Mouse (Mus musculus) kidney, embryonic 15.5 days (tissue): ENCODE results near the gene Ltc4s. TPM values are rescaled to one million over a fixed set of nuclear protein-coding genes. Genes with fewer than 3 reads are reported as not detected.

ENCODE experiments used
- ATAC-seq: fragments of 200-750 bp; cut with Nextera tagmentation; replicated peaks from 2 replicates; pipeline ENCODE4 v1.8.0; 2017; ENCODE audit warnings: moderate TSS enrichment; ENCODE audit not compliant: low FRiP score
- H3K27ac ChIP-seq: fragments of 300-500 bp; sonication (generic); 2 replicates; pipeline ENCODE4 v1.5.1; 2015; ENCODE audit warnings: mild to moderate bottlenecking, inconsistent platforms
- H3K27me3 ChIP-seq: fragments of 300-500 bp; sonication (generic); 2 replicates; pipeline ENCODE4 v1.6.1; 2015; ENCODE audit warnings: inconsistent platforms
- H3K36me3 ChIP-seq: fragments of 300-500 bp; sonication (generic); 2 replicates; pipeline ENCODE4 v1.6.1; 2015; ENCODE audit warnings: inconsistent platforms
- H3K4me1 ChIP-seq: fragments of 300-500 bp; sonication (generic); 2 replicates; pipeline ENCODE4 v1.6.1; 2015; ENCODE audit warnings: inconsistent platforms
- H3K4me2 ChIP-seq: fragments of 300-500 bp; sonication (generic); 2 replicates; pipeline ENCODE4 v1.6.1; 2015; ENCODE audit warnings: moderate library complexity, mild to moderate bottlenecking, inconsistent platforms
- H3K4me3 ChIP-seq: fragments of 300-500 bp; sonication (generic); replicated peaks from 2 replicates; pipeline ENCODE4 v1.5.1; 2015; ENCODE audit warnings: mild to moderate bottlenecking, inconsistent platforms
- H3K9ac ChIP-seq: fragments of 300-500 bp; sonication (generic); 2 replicates; pipeline ENCODE4 v1.6.1; 2015; ENCODE audit warnings: mild to moderate bottlenecking, inconsistent platforms
- H3K9me3 ChIP-seq: fragments of 300-500 bp; sonication (generic); replicated peaks from 2 replicates; pipeline ENCODE4 v1.6.1; 2016; ENCODE audit warnings: inconsistent platforms
- WGBS: fragments of 180-500 bp; shearing (Covaris S2); methylation state at CpG from one replicate; pipeline ENCODE4 v1.1.7; 2015; ENCODE audit warnings: mixed read lengths; 5-methylcytosine and 5-hydroxymethylcytosine counted together
- polyA plus RNA-seq: library from polyadenylated mRNA; unstranded; fragments of >200 nt; fragmentation: Nextera tagmentation; extraction: Ambion mirVana; gene quantifications from 2 replicates; pipeline ENCODE4 v1.2.1, GENCODE M21; 2015

Gene Ltc4s
- polyA plus RNA-seq, 1 experiment from 2014 or later = 1.4 TPM

DNA sequence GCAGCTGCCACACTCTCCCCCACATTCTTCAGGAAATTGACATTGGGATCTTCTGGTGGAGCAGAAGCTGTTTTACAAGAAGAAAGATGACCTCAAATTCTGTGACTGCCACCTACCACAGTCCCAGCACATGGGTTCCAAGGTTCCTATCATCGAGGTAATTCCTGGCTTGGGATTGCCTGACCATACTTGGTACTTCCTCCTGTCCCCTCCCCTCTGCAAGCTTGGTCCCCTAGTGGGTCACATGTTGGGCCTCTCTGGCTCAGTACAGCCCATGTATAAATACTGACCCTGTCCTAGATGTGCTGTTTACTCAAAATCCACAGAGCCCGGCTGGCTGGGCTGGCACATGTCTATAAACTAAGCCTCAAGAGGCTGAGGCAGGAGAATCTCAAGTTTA, 32.4 kb downstream of the Ltc4s start:
- H3K27ac ChIP-seq = no peak overlapping the region
- no peak for ATAC-seq
- WGBS = 91% methylated on average over 2 of the region's 2 CpGs

DNA sequence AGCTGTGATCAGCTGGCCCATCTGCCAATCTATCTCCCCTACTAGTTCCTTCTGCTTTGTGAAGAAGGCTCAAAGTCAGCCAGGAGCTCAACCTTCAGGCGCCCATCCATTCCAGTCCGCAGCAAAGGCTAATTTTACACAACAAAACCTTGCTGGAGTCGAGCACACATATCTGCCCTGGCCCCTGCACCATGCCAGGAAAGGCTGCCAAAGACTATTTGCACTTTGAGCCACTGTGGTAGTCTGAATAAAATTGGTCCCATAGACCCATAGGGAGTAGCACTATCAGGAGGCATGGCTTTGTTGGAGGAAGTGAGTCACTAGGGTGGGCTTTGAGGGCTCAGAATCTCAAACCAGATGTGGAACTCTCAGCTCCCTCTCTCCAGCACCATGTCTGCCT, 33.0 kb downstream of the Ltc4s start:
- ATAC-seq = no peak

More for the DNA sequence above, 32.4 kb downstream of the Ltc4s start:
- no peak overlapping the region for H3K4me3 ChIP-seq
- no peaks in the 10 kb centered on the region for H3K27me3 ChIP-seq
- no peak overlapping the region for H3K9ac ChIP-seq
- peaks cover 68% of the 10 kb centered on the region for H3K36me3 ChIP-seq
- peaks cover 14% of the 10 kb centered on the region for H3K4me1 ChIP-seq
- no peak overlapping the region for H3K4me2 ChIP-seq
- no peaks in the 10 kb centered on the region for H3K9me3 ChIP-seq

DNA sequence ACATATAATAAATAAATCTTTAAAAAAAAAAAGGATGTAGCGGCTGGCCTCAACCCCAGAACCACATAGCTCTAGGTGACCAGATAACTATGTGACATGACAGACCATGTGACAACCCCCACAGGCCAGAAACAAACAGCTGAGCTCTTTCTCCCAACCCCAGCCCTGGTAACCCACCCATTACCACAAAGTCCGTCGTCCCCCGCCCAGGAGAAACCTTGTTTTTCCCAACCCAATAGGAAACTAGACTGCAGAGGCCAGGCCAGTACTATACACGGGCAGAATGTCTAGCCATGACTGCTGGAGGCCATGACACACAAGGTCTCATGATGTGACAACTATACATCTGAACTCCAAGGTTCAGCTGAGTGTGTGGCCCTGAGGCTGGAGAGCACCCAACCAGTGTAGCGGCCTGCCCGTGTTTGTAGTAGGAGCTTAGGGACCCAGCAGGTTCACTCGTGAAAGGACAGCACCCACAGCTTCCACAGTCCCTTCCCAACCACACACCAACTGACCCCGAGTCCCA, 35.1 kb downstream of the Ltc4s start:
- no peaks in the 10 kb centered on the region for H3K9me3 ChIP-seq
- no peak overlapping the region for H3K27ac ChIP-seq
- H3K4me2 ChIP-seq = no peak overlapping the region
- WGBS = 94% methylated on average over 9 of the region's 9 CpGs
- no peak overlapping the region for H3K4me3 ChIP-seq
- ATAC-seq = no peak
- no peak overlapping the region for H3K9ac ChIP-seq
- no peaks in the 10 kb centered on the region for H3K27me3 ChIP-seq
- H3K36me3 ChIP-seq = peaks cover 93% of the 10 kb centered on the region
- H3K4me1 ChIP-seq = no peaks in the 10 kb centered on the region

More for the DNA sequence above, 33.0 kb downstream of the Ltc4s start:
- H3K27ac ChIP-seq = no peak overlapping the region
- no peaks in the 10 kb centered on the region for H3K27me3 ChIP-seq
- H3K9ac ChIP-seq = no peak overlapping the region
- 84% methylated on average over 3 of the region's 3 CpGs for WGBS
- no peaks in the 10 kb centered on the region for H3K9me3 ChIP-seq
- H3K4me1 ChIP-seq = peaks cover 11% of the 10 kb centered on the region
- no peak overlapping the region for H3K4me3 ChIP-seq
- peaks cover 74% of the 10 kb centered on the region for H3K36me3 ChIP-seq
- H3K4me2 ChIP-seq = no peak overlapping the region

DNA sequence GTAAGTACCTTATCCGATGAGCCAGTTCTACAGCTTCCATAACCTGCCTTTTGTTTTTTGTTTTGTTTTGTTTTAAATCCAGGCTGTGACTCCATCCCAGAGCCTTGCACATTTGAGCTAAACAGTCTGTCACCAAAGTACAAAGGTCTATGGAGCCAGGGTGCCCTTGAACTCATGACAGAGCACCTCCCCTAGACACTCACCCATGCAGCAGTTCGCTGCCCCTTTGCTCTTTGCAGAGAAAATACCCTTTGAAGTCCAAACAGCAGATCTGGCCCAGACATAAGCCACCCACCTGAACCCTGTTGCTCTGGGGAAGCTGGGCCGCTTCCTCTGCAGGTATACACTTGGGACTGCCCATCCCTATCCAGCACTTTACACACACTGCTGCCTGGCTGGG, 36.8 kb downstream of the Ltc4s start:
- Histone ChIP-seq H3K4me1 (no peaks in the 10 kb centered on the region), H3K9ac (no peak overlapping the region), H3K36me3 (peaks cover 96% of the 10 kb centered on the region), H3K9me3 (no peaks in the 10 kb centered on the region), H3K27ac (no peak overlapping the region), H3K4me2 (no peak overlapping the region), H3K27me3 (no peaks in the 10 kb centered on the region), H3K4me3 (no peak overlapping the region)
- ATAC-seq = no peak
- 90% methylated on average over 3 of the region's 3 CpGs for WGBS

DNA sequence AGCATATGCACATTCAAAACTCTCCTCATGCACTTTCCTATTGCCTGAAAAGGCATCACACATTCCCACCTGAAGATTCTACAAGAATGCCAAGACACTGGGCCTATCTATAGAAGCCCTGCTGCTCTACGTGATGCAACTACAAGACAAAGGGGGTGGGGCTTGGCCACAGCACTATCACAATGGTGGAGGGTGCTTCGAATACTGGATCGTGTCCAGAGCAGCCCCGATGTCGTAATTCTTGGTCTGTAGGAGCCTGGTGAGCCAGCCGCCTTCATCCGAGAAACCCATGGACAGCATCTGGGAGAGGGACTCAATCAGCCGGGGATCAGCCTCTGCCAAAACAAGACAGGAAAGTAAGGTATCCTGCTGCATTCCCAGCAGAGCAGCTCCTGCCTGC, 37.8 kb downstream of the Ltc4s start:
- Histone ChIP-seq H3K27ac (no peak overlapping the region), H3K9ac (no peak overlapping the region), H3K27me3 (no peaks in the 10 kb centered on the region), H3K4me1 (no peaks in the 10 kb centered on the region), H3K4me3 (no peak overlapping the region), H3K9me3 (no peaks in the 10 kb centered on the region), H3K4me2 (no peak overlapping the region), H3K36me3 (peaks cover 93% of the 10 kb centered on the region)
- ATAC-seq = no peak
- WGBS = 84% methylated on average over 8 of the region's 8 CpGs

DNA sequence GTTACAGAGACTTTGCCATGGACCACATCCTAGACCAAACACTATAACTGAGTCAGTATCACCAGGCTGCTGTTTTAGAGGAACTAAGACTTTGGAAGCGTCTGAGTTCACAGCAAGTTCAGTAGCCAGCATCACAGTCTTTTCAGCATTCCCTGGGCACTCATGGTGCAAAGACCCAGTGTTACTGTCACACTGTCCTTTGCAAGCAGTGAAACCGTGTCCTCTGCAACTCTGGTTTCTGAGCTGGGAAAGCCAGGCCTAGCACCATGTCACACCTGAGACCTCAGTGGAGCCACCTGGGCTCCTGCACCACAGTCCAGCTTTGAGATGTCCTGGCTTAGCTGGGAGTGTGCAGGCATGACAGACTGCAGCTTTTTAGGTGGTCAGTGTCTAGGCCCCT, 39.5 kb downstream of the Ltc4s start:
- no peak overlapping the region for H3K27ac ChIP-seq
- H3K4me1 ChIP-seq = no peaks in the 10 kb centered on the region
- no peaks in the 10 kb centered on the region for H3K27me3 ChIP-seq
- H3K9me3 ChIP-seq = no peaks in the 10 kb centered on the region
- no peak for ATAC-seq
- no peak overlapping the region for H3K4me2 ChIP-seq
- no peak overlapping the region for H3K4me3 ChIP-seq
- WGBS = 97% methylated on average over 2 of the region's 2 CpGs
- no peak overlapping the region for H3K9ac ChIP-seq
- H3K36me3 ChIP-seq = peaks cover 83% of the 10 kb centered on the region

DNA sequence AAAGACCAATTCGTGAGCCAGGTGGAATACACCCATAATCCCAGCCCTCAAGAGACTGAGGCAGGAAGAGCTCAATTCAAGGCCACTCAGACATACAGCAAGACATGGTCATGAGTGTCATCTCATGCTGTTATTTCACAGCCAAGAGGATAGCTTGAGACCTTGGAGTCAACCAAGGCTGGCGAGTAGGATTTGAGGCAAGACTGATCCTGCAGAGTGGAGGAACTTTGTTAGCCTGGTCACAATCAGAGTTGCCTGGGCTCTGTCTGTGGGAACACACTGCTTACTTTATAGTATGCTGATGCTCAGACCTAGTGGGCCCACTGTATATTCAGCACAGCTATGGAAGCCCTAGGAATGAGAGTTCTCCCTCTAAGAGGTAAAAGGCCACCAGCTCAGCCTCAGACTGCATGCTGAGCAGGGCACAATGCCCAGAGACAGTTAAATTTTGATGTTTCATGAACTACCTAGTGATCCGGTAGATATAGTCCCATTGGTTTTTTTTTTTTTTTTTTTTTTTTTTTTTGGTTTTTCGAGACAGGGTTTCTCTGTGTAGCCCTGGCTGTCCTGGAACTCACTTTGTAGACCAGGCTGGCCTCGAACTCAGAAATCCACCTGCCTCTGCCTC, 40.1 kb downstream of the Ltc4s start:
- H3K9me3 ChIP-seq = no peaks in the 10 kb centered on the region
- no peak overlapping the region for H3K4me3 ChIP-seq
- H3K27ac ChIP-seq = no peak overlapping the region
- no peaks in the 10 kb centered on the region for H3K4me1 ChIP-seq
- H3K36me3 ChIP-seq = peaks cover 83% of the 10 kb centered on the region
- H3K27me3 ChIP-seq = no peaks in the 10 kb centered on the region
- ATAC-seq = no peak
- WGBS = 84% methylated on average over 4 of the region's 5 CpGs
- no peak overlapping the region for H3K9ac ChIP-seq
- no peak overlapping the region for H3K4me2 ChIP-seq

DNA sequence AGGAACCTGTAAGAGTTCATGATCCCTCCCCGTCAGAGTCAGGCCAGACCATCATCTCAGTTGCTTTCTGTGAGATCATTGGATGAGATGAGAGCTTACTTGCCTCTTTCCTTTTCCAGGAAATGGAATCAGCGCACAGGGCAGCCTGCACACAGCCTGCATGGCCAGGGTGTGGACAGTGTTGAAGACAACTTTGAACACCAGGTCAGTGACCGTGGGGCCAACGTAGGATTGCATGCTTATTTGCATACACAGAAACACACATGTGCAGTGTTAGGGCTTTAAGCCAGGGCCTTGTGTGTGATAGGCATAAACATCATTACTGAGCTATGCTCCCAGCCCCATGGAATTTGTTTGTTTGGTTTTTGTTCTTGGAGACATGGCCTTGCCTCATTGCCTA, 40.9 kb downstream of the Ltc4s start:
- Histone ChIP-seq H3K36me3 (peaks cover 74% of the 10 kb centered on the region), H3K9me3 (no peaks in the 10 kb centered on the region), H3K4me3 (no peak overlapping the region), H3K4me1 (no peaks in the 10 kb centered on the region), H3K27me3 (no peaks in the 10 kb centered on the region), H3K4me2 (no peak overlapping the region), H3K27ac (no peak overlapping the region), H3K9ac (no peak overlapping the region)
- 91% methylated on average over 4 of the region's 4 CpGs for WGBS
- no peak for ATAC-seq

DNA sequence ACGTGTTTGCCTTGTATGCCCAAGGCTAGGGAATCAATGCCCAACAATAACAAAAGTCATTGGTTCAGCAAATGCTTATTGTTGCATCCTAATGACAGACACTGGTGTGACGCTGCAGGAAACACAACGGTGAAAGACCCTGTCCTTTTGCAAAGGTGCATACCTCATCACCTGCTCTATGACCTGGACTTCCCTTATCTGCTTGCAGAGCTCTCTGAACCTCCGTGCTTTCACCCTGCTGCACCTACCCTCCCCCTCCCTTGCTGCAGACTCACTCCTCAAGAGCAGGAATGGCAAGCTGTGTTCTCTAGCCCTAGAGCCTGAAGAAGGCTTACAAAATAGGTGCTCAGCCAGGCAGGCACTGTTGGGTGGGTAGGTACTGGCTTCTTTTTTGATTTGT, 43.6 kb downstream of the Ltc4s start:
- no peak overlapping the region for H3K4me3 ChIP-seq
- no peaks in the 10 kb centered on the region for H3K27me3 ChIP-seq
- peaks cover 49% of the 10 kb centered on the region for H3K36me3 ChIP-seq
- no peak overlapping the region for H3K9ac ChIP-seq
- ATAC-seq = no peak
- H3K4me2 ChIP-seq = no peak overlapping the region
- H3K9me3 ChIP-seq = no peaks in the 10 kb centered on the region
- H3K27ac ChIP-seq = no peak overlapping the region
- WGBS = 84% methylated on average over 4 of the region's 4 CpGs
- H3K4me1 ChIP-seq = no peaks in the 10 kb centered on the region

DNA sequence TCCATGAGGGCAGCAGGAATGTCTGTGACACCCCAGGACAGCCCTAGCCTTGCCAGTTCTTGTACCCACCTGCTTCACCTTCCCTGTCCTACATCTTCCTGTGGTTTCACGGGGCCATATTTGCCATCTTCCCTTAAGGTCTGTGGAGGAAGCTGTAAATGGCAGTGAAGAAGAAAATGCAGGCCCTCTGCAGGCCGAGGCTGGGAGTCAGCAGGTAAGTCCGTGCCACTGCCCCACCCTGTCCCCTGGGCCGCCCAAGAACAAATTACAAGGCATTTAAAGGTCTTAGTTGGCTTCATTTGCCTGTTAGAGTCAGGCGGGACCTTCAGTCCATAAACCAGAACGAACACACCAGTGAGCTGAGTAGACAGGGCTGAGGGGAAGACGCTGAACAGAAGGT, 44.3 kb downstream of the Ltc4s start:
- H3K9me3 ChIP-seq = no peaks in the 10 kb centered on the region
- no peak overlapping the region for H3K4me2 ChIP-seq
- H3K27me3 ChIP-seq = no peaks in the 10 kb centered on the region
- H3K9ac ChIP-seq = no peak overlapping the region
- peaks cover 44% of the 10 kb centered on the region for H3K36me3 ChIP-seq
- ATAC-seq = no peak
- H3K4me3 ChIP-seq = no peak overlapping the region
- no peak overlapping the region for H3K27ac ChIP-seq
- no peaks in the 10 kb centered on the region for H3K4me1 ChIP-seq
- WGBS = 74% methylated on average over 7 of the region's 7 CpGs

DNA sequence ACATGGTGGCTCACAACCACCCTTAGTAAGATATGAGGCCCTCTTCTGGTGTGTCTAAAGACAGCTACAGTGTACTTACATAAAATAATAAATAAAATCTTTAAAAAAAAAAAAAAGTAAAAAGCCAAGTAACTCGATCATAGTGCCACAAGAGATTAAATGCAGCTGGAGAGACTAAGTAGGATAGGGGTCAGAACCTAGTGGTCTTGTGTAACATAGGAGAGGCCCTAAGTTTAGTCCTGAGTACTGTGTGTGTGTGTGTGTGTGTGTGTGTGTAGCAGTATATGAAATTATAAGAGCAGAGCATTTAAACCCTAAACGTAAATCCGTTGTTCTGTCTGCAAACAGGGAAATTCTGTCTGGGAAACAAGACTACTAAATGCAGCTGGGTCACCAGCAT, 46.1 kb downstream of the Ltc4s start:
- Histone ChIP-seq H3K4me1 (no peaks in the 10 kb centered on the region), H3K4me3 (no peak overlapping the region), H3K9me3 (no peaks in the 10 kb centered on the region), H3K27me3 (no peaks in the 10 kb centered on the region), H3K27ac (no peak overlapping the region), H3K4me2 (no peak overlapping the region), H3K36me3 (peaks cover 28% of the 10 kb centered on the region), H3K9ac (no peak overlapping the region)
- no peak for ATAC-seq
- 76% methylated on average over 3 of the region's 3 CpGs for WGBS

DNA sequence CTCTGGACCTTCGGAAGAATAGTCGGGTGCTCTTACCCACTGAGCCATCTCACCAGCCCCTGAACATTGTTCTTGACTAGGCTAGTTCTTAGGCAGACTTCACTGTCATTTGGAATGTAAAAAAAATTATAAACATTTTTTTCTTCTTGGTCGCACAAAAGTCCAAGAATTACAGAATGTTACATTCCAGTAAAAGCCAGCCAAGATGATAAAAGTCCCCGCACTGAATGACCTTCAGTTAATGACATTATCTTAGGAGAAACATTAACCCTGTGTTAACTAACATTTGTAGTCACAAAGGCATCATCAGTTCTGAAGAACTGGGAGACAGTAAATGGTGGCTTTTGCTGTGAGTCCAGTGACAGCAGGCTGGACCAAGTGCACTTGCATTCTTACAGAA, 48.1 kb downstream of the Ltc4s start:
- WGBS = 66% methylated on average over 4 of the region's 4 CpGs
- Histone ChIP-seq H3K9ac (no peak overlapping the region), H3K9me3 (no peaks in the 10 kb centered on the region), H3K27me3 (no peaks in the 10 kb centered on the region), H3K4me3 (no peak overlapping the region), H3K36me3 (peaks cover 15% of the 10 kb centered on the region; the same call in 1 of the 2 replicates), H3K27ac (no peak overlapping the region), H3K4me2 (no peak overlapping the region), H3K4me1 (no peaks in the 10 kb centered on the region)
- ATAC-seq = no peak

DNA sequence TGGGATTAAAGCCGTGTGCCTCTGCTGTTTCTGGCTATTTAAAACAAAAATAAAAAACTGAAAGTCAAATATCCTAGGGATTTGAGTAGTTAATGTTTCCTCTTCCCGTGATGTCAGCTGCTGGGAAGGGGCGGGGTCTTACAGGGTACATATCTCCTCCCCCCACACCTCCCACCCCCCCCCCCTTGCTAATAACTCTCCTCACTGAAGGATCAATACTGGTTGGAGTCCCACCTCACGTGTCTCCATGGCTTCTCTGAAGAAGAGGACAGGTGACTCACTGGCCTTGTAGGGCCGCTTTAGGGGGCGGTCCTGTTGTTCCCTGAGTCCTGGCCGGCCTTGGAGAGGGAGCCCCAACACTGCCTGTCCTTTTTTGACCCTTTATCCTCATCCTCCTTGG, 49.7 kb downstream of the Ltc4s start:
- Histone ChIP-seq H3K36me3 (peaks cover 6% of the 10 kb centered on the region; the same call in 1 of the 2 replicates), H3K4me3 (no peak overlapping the region), H3K9ac (no peak overlapping the region), H3K4me1 (no peaks in the 10 kb centered on the region), H3K9me3 (no peaks in the 10 kb centered on the region), H3K4me2 (no peak overlapping the region), H3K27me3 (no peaks in the 10 kb centered on the region), H3K27ac (no peak overlapping the region)
- no peak for ATAC-seq
- WGBS = 73% methylated on average over 7 of the region's 7 CpGs
